Mouse (Mus musculus): Measurements from ENCODE around the gene Cabin1. TPM values are rescaled to one million over a fixed set of nuclear protein-coding genes. Genes with fewer than 3 reads are reported as not detected.

Gene Cabin1
- polyA plus RNA-seq, 1 experiment: 59.3 TPM

GRCm38 (mm10) chr10:75642891-75643290 lies 121.2 kb downstream of the Cabin1 start:
- DNase-seq (ENCODE audit: low read depth in 1 of 2, low spot score in 2 of 2): no peak
- H3K27ac ChIP-seq (ENCODE audit: insufficient read depth, low read length): 0 out of 2 replicates have a peak overlapping the region, but pooled peaks have one; percentile 5
- no peaks in the 10 kb centered on the region for H3K27me3 ChIP-seq (ENCODE audit: control insufficient read depth, insufficient read depth, low read length)
- TF ChIP-seq CTCF (IDR thresholded peaks at IDR 0.05; ENCODE audit: extremely low read depth, insufficient read depth, insufficient read length, insufficient replicate concordance) (no peak), POLR2A (IDR thresholded peaks at IDR 0.05; ENCODE audit: low read depth, low read length) (no peak)
- H3K4me3 ChIP-seq (ENCODE audit: extremely low read depth, insufficient read depth, insufficient read length): no peak overlapping the region
- WGBS: 83% methylated on average over 2 of the region's 2 CpGs
- H3K4me1 ChIP-seq (ENCODE audit: control insufficient read depth, insufficient read depth, insufficient read length): peaks cover 5% of the 10 kb centered on the region; the same call in 1 of the 2 replicates
- H3K36me3 ChIP-seq (ENCODE audit: control insufficient read depth, insufficient read depth, low read length): peaks cover 16% of the 10 kb centered on the region

- Histone ChIP-seq H3K27me3 (ENCODE audit: control insufficient read depth, insufficient read depth, low read length) (no peaks in the 10 kb centered on the region), H3K4me1 (ENCODE audit: control insufficient read depth, insufficient read depth, insufficient read length) (peaks cover 5% of the 10 kb centered on the region; the same call in 1 of the 2 replicates), H3K36me3 (ENCODE audit: control insufficient read depth, insufficient read depth, low read length) (peaks cover 12% of the 10 kb centered on the region), H3K27ac (ENCODE audit: insufficient read depth, low read length) (no peak overlapping the region), H3K4me3 (ENCODE audit: extremely low read depth, insufficient read depth, insufficient read length) (no peak overlapping the region)
- 87% methylated on average over 9 of the region's 9 CpGs for WGBS
- no peak for DNase-seq (ENCODE audit: low read depth in 1 of 2, low spot score in 2 of 2)
- TF ChIP-seq CTCF (IDR thresholded peaks at IDR 0.05; ENCODE audit: extremely low read depth, insufficient read depth, insufficient read length, insufficient replicate concordance) (no peak), POLR2A (IDR thresholded peaks at IDR 0.05; ENCODE audit: low read depth, low read length) (no peak)
Observed at GRCm38 (mm10) chr10:75642436-75642835, 121.7 kb downstream of the Cabin1 start.

- H3K4me3 ChIP-seq (ENCODE audit: extremely low read depth, insufficient read depth, insufficient read length): no peak overlapping the region
- no peak overlapping the region for H3K27ac ChIP-seq (ENCODE audit: insufficient read depth, low read length)
- peaks cover 9% of the 10 kb centered on the region for H3K36me3 ChIP-seq (ENCODE audit: control insufficient read depth, insufficient read depth, low read length)
- peaks cover 5% of the 10 kb centered on the region; the same call in 1 of the 2 replicates for H3K4me1 ChIP-seq (ENCODE audit: control insufficient read depth, insufficient read depth, insufficient read length)
- no peak for DNase-seq (ENCODE audit: low read depth in 1 of 2, low spot score in 2 of 2)
- TF ChIP-seq CTCF (IDR thresholded peaks at IDR 0.05; ENCODE audit: extremely low read depth, insufficient read depth, insufficient read length, insufficient replicate concordance) (no peak), POLR2A (IDR thresholded peaks at IDR 0.05; ENCODE audit: low read depth, low read length) (no peak)
- WGBS: 81% methylated on average over 7 of the region's 7 CpGs
- H3K27me3 ChIP-seq (ENCODE audit: control insufficient read depth, insufficient read depth, low read length): no peaks in the 10 kb centered on the region
Observed at GRCm38 (mm10) chr10:75641721-75642222, 122.4 kb downstream of the Cabin1 start.

GRCm38 (mm10) chr10:75637711-75638110 lies 126.4 kb downstream of the Cabin1 start:
- no peak overlapping the region for H3K27ac ChIP-seq (ENCODE audit: insufficient read depth, low read length)
- TF ChIP-seq CTCF (IDR thresholded peaks at IDR 0.05; ENCODE audit: extremely low read depth, insufficient read depth, insufficient read length, insufficient replicate concordance) (no peak), POLR2A (IDR thresholded peaks at IDR 0.05; ENCODE audit: low read depth, low read length) (no peak)
- H3K4me3 ChIP-seq (ENCODE audit: extremely low read depth, insufficient read depth, insufficient read length): no peak overlapping the region
- H3K36me3 ChIP-seq (ENCODE audit: control insufficient read depth, insufficient read depth, low read length): no peaks in the 10 kb centered on the region
- no peaks in the 10 kb centered on the region for H3K27me3 ChIP-seq (ENCODE audit: control insufficient read depth, insufficient read depth, low read length)
- no peaks in the 10 kb centered on the region for H3K4me1 ChIP-seq (ENCODE audit: control insufficient read depth, insufficient read depth, insufficient read length)
- 81% methylated on average over 11 of the region's 11 CpGs for WGBS
- no peak for DNase-seq (ENCODE audit: low read depth in 1 of 2, low spot score in 2 of 2)

GRCm38 (mm10) chr10:75636084-75636786 lies 127.9 kb downstream of the Cabin1 start:
- TF ChIP-seq POLR2A (IDR thresholded peaks at IDR 0.05; ENCODE audit: low read depth, low read length): no peak
- TF ChIP-seq CTCF (IDR thresholded peaks at IDR 0.05; ENCODE audit: extremely low read depth, insufficient read depth, insufficient read length, insufficient replicate concordance): no peak
- no peaks in the 10 kb centered on the region for H3K36me3 ChIP-seq (ENCODE audit: control insufficient read depth, insufficient read depth, low read length)
- no peak overlapping the region for H3K27ac ChIP-seq (ENCODE audit: insufficient read depth, low read length)
- no peak overlapping the region for H3K4me3 ChIP-seq (ENCODE audit: extremely low read depth, insufficient read depth, insufficient read length)
- no peaks in the 10 kb centered on the region for H3K4me1 ChIP-seq (ENCODE audit: control insufficient read depth, insufficient read depth, insufficient read length)
- H3K27me3 ChIP-seq (ENCODE audit: control insufficient read depth, insufficient read depth, low read length): no peaks in the 10 kb centered on the region
- DNase-seq (ENCODE audit: low read depth in 1 of 2, low spot score in 2 of 2): no peak
- WGBS: 95% methylated on average over 12 of the region's 12 CpGs

GRCm38 (mm10) chr10:75635693-75636055 lies 128.5 kb downstream of the Cabin1 start:
- Histone ChIP-seq H3K36me3 (ENCODE audit: control insufficient read depth, insufficient read depth, low read length) (no peaks in the 10 kb centered on the region), H3K4me1 (ENCODE audit: control insufficient read depth, insufficient read depth, insufficient read length) (no peaks in the 10 kb centered on the region), H3K4me3 (ENCODE audit: extremely low read depth, insufficient read depth, insufficient read length) (no peak overlapping the region), H3K27me3 (ENCODE audit: control insufficient read depth, insufficient read depth, low read length) (no peaks in the 10 kb centered on the region), H3K27ac (ENCODE audit: insufficient read depth, low read length) (no peak overlapping the region)
- 15% methylated on average over 9 of the region's 9 CpGs for WGBS
- TF ChIP-seq POLR2A (IDR thresholded peaks at IDR 0.05; ENCODE audit: low read depth, low read length): no peak
- peak; percentile 89; the same call in 1 of the 2 replicates for TF ChIP-seq CTCF (IDR thresholded peaks at IDR 0.05; ENCODE audit: extremely low read depth, insufficient read depth, insufficient read length, insufficient replicate concordance)
- peak; percentile 44 to 75 for DNase-seq (ENCODE audit: low read depth in 1 of 2, low spot score in 2 of 2)

All from spleen, adult 2 months (tissue).